Mouse (Mus musculus) embryonic facial prominence, embryonic 14.5 days (tissue): ENCODE results near the gene Stard10. TPM values are rescaled to one million over a fixed set of nuclear protein-coding genes. Genes with fewer than 3 reads are reported as not detected.
A peak's percentile ranks its signal among the peaks of the same experiment; 100 is the strongest.

ENCODE experiments used
- ATAC-seq: fragments of 200-750 bp; cut with Nextera tagmentation; 2 replicates; pipeline ENCODE4 v1.8.0; 2017; ENCODE audit warnings: low read depth, moderate number of reproducible peaks, moderate TSS enrichment
- DNase-seq: peaks from one replicate; pipeline ENCODE4 v3.0.0-alpha.2; 2015; ENCODE audit warnings: low spot score
- H3K27ac ChIP-seq: fragments of 300-500 bp; sonication (generic); replicated peaks from 2 replicates; pipeline ENCODE4 v1.5.1; 2014; ENCODE audit warnings: low read depth, mild to moderate bottlenecking, low read length, moderate library complexity
- H3K27me3 ChIP-seq: fragments of 300-500 bp; sonication (generic); replicated peaks from 2 replicates; pipeline ENCODE4 v1.6.1; 2014; ENCODE audit warnings: low read length; ENCODE audit not compliant: control insufficient read depth, insufficient read depth
- H3K36me3 ChIP-seq: fragments of 300-500 bp; sonication (generic); 2 replicates; pipeline ENCODE4 v1.6.1; 2014; ENCODE audit warnings: low read length, mixed read lengths; ENCODE audit not compliant: control insufficient read depth, insufficient read depth
- H3K4me1 ChIP-seq: fragments of 300-500 bp; sonication (generic); 2 replicates; pipeline ENCODE4 v1.6.1; 2014; ENCODE audit warnings: antibody characterized with exemption, low read length; ENCODE audit not compliant: control insufficient read depth, insufficient read depth
- H3K4me2 ChIP-seq: fragments of 300-500 bp; sonication (generic); 2 replicates; pipeline ENCODE4 v1.6.1; 2014; ENCODE audit warnings: low read depth, mild to moderate bottlenecking, low read length, moderate library complexity, mixed read lengths
- H3K4me3 ChIP-seq: fragments of 300-500 bp; sonication (generic); 2 replicates; pipeline ENCODE4 v1.5.1; 2014; ENCODE audit warnings: low read depth, mild to moderate bottlenecking, low read length
- H3K9ac ChIP-seq: fragments of 300-500 bp; sonication (generic); 2 replicates; pipeline ENCODE4 v1.6.1; 2014; ENCODE audit warnings: low read depth, mild to moderate bottlenecking, low read length, moderate library complexity, mixed read lengths
- H3K9me3 ChIP-seq: fragments of 300-500 bp; sonication (generic); 2 replicates; pipeline ENCODE4 v1.6.1; 2016; ENCODE audit warnings: low read length; ENCODE audit not compliant: control insufficient read depth
- WGBS: fragments of 180-500 bp; shearing (Covaris S2); extraction: QIAGEN DNeasy Blood & Tissue Kit; methylation state at CpG from one replicate; pipeline ENCODE4 v1.1.7; 2014; 5-methylcytosine and 5-hydroxymethylcytosine counted together
- polyA plus RNA-seq: library from polyadenylated mRNA; unstranded; fragments of >200 nt; fragmentation: Nextera tagmentation; extraction: Ambion mirVana; gene quantifications from 2 replicates; pipeline ENCODE4 v1.2.1, GENCODE M21; 2014

Stard10 gene
- polyA plus RNA-seq, 1 experiment from 2014 or later = 21.5 TPM

GRCm38 (mm10) chr7:101310327-101311028 lies 6.4 kb upstream of the Stard10 start:
- WGBS = 2% methylated on average over 43 of the region's 43 CpGs
- no peaks in the 10 kb centered on the region for H3K4me1 ChIP-seq
- peak overlapping the region; percentile 77 for H3K27ac ChIP-seq
- peak; percentile 99 for DNase-seq
- H3K27me3 ChIP-seq = no peaks in the 10 kb centered on the region
- peak overlapping the region; percentile 52 for H3K4me2 ChIP-seq
- H3K36me3 ChIP-seq = no peaks in the 10 kb centered on the region
- peak overlapping the region; percentile 64 for H3K9ac ChIP-seq
- H3K4me3 ChIP-seq = peak overlapping the region; percentile 47
- ATAC-seq = peak; percentile 98
- no peaks in the 10 kb centered on the region for H3K9me3 ChIP-seq

DNA sequence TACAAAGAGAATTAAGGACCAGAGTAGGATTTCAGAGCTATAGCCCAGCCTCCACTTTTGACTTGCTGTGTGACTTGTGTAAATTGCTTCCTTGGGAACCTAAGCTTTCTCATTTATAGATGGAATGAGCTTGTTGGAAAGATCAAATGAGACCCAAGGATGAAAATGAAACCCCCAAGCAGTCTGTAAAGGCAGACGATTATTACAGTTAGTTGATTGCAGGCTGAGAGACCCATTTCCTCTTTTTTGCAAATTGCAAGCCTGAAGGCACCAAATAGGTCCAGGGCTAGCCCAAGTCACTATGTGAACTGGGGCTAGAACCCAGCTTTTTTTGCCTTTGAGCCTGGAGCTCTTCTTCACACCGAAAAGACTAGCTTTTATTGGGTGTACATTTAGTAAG lies 5.8 kb upstream of the Stard10 start:
- Histone ChIP-seq H3K36me3 (no peaks in the 10 kb centered on the region), H3K9me3 (no peaks in the 10 kb centered on the region), H3K4me3 (peak overlapping the region; percentile 47), H3K4me1 (no peaks in the 10 kb centered on the region), H3K4me2 (peak overlapping the region; percentile 52), H3K27ac (peak overlapping the region; percentile 77), H3K27me3 (no peaks in the 10 kb centered on the region), H3K9ac (peak overlapping the region; percentile 46)
- WGBS = 35% methylated on average over 2 of the region's 2 CpGs
- DNase-seq = no peak
- ATAC-seq = no peak

DNA sequence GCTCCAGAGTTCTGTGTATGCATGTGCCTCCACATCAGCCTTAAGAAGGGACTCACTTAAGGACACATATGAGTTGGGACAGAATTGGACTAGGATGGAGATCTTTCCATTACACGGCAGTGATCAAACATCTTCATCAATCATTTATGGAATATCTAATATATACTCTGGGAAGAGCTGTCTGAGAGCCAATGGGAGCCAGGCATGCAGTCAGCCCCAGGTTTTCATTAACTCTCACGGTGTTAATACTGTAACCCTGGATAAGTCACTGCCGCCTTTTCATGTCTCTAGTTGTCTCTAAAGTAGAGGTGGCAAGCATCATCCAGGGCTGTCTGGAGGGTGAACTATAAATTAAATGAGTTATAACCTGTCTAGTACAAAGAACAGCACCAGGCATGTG lies 3.9 kb upstream of the Stard10 start:
- no peak overlapping the region for H3K9ac ChIP-seq
- H3K27ac ChIP-seq = no peak overlapping the region
- H3K4me3 ChIP-seq = no peak overlapping the region
- no peaks in the 10 kb centered on the region for H3K27me3 ChIP-seq
- no peaks in the 10 kb centered on the region for H3K9me3 ChIP-seq
- H3K4me2 ChIP-seq = no peak overlapping the region
- no peaks in the 10 kb centered on the region for H3K36me3 ChIP-seq
- H3K4me1 ChIP-seq = no peaks in the 10 kb centered on the region
- ATAC-seq (no peak), DNase-seq (no peak)
- 79% methylated on average over 3 of the region's 3 CpGs for WGBS

DNA sequence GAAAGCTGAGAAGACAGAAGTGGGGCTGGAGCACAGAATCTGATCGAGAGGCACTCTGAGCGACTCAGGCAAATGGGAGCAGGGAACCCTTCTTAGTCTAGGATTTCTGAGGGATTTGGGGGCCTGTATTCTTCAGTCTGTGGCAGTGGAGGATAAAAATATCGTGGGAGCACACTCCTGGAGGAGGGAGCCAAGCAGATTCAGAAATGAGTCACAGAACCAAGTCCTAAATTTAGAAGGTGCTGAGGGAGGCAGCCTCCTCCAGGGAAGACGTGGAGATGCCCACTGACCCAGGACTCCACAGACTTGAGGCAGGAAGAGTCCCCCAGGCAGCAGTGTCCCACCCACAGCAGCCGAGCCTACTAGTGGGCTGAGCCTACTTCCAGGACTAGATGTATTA lies 2.5 kb upstream of the Stard10 start:
- Histone ChIP-seq H3K4me1 (no peaks in the 10 kb centered on the region), H3K36me3 (no peaks in the 10 kb centered on the region), H3K27me3 (0 out of 2 replicates have a peak, but pooled peaks cover 4% of the 10 kb centered on the region), H3K4me2 (no peak overlapping the region), H3K27ac (no peak overlapping the region), H3K9me3 (no peaks in the 10 kb centered on the region), H3K4me3 (no peak overlapping the region), H3K9ac (no peak overlapping the region)
- no peak for DNase-seq
- ATAC-seq = no peak
- WGBS = 65% methylated on average over 5 of the region's 5 CpGs

DNA sequence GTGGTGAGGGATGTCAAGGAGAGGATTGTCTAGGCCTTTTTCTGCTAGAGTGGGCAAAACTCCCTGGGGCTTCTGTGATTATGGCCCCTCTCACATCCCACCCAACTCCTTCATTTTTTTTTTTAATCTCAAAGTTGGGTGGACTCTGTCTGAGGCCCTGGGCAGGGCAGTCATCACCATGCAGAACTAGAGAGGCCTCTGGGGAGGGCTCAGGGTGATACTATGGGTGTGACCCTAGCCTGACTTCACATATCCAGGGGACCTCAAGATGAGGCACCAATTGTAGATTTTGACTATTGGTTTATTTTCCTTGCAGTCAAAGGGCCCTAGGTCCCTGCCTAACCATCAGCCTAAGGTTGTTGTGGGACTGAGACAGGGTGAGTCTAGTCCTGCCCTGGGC lies 1.2 kb upstream of the Stard10 start:
- no peak overlapping the region for H3K4me2 ChIP-seq
- no peaks in the 10 kb centered on the region for H3K36me3 ChIP-seq
- no peak overlapping the region for H3K4me3 ChIP-seq
- 0 out of 2 replicates have a peak, but pooled peaks cover 4% of the 10 kb centered on the region for H3K27me3 ChIP-seq
- H3K27ac ChIP-seq = no peak overlapping the region
- DNase-seq (no peak), ATAC-seq (no peak)
- H3K9ac ChIP-seq = no peak overlapping the region
- no peaks in the 10 kb centered on the region for H3K9me3 ChIP-seq
- H3K4me1 ChIP-seq = no peaks in the 10 kb centered on the region

- DNase-seq = no peak
- 59% methylated on average over 6 of the region's 6 CpGs for WGBS
- Histone ChIP-seq H3K27me3 (peaks cover 6% of the 10 kb centered on the region; the same call in 1 of the 2 replicates), H3K9me3 (no peaks in the 10 kb centered on the region), H3K9ac (no peak overlapping the region), H3K36me3 (no peaks in the 10 kb centered on the region), H3K4me2 (no peak overlapping the region), H3K4me1 (no peaks in the 10 kb centered on the region), H3K4me3 (no peak overlapping the region), H3K27ac (no peak overlapping the region)
- no peak for ATAC-seq
Measured at GRCm38 (mm10) chr7:101316591-101317001, 290 bp upstream of the Stard10 start.

- no peak for DNase-seq
- Histone ChIP-seq H3K9me3 (no peaks in the 10 kb centered on the region), H3K27ac (no peak overlapping the region), H3K27me3 (peaks cover 11% of the 10 kb centered on the region; the same call in 1 of the 2 replicates), H3K4me3 (no peak overlapping the region), H3K4me1 (no peaks in the 10 kb centered on the region), H3K36me3 (no peaks in the 10 kb centered on the region), H3K4me2 (no peak overlapping the region), H3K9ac (no peak overlapping the region)
- ATAC-seq = no peak
- WGBS = 61% methylated on average over 4 of the region's 4 CpGs
Measured at GRCm38 (mm10) chr7:101318848-101319247, 2.0 kb downstream of the Stard10 start.

DNA sequence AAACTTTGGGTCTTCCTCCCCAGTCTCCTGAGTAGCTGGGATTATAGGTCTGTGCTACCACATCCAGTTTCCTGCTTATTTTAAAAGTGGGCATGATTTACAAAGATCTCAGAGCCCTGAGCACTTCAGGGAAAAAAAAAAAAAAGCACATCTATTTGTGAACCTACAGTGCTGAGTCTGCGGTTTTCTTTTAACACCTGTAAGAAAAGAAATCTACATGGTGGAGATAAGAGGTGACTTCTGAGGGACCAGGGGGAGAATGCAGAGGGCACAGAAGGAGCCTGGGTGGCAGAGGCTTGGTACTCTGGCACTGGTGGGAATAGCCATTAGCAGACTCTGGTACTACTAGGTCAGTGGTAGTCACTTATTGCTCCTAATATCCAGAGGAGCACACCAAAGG lies 2.9 kb downstream of the Stard10 start:
- ATAC-seq (no peak), DNase-seq (no peak)
- 96% methylated on average over 1 of the region's 1 CpGs for WGBS
- H3K4me3 ChIP-seq = no peak overlapping the region
- no peak overlapping the region for H3K9ac ChIP-seq
- H3K4me2 ChIP-seq = no peak overlapping the region
- H3K36me3 ChIP-seq = no peaks in the 10 kb centered on the region
- no peaks in the 10 kb centered on the region for H3K4me1 ChIP-seq
- H3K27me3 ChIP-seq = peaks cover 11% of the 10 kb centered on the region; the same call in 1 of the 2 replicates
- no peaks in the 10 kb centered on the region for H3K9me3 ChIP-seq
- H3K27ac ChIP-seq = no peak overlapping the region
